Mouse (Mus musculus): ENCODE data around the gene Tpra1.

DNA sequence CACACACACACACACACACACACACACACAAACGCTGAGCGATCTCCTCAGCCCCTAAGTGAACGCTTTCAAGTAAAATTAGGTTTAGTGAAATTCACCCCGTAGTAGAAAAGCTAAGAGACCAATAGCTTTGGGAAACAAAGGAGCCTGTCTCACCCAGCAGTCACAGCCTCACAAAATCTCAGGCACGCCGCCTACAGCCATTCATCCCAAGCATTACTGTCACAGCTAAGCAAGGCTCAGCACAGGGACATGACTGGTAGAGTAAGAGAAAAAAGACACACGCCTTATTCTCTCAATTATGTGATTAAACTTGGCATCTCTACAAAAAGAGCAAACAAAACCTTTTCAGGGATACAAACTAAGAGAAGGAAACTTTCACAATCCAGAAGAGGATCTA lies 20.7 kb upstream of the Tpra1 start:
- TF ChIP-seq CTCF (IDR thresholded peaks at IDR 0.05; ENCODE audit: borderline replicate concordance, extremely low read depth, insufficient read depth, insufficient read length) (no peak), POLR2A (IDR thresholded peaks at IDR 0.05; ENCODE audit: borderline replicate concordance, extremely low read depth, insufficient read depth, insufficient read length, poor library complexity, severe bottlenecking) (no peak)
